Mouse (Mus musculus) liver, adult 2 months (tissue): ENCODE results near the gene Rnf169.

ENCODE experiments used
- CTCF ChIP-seq: fragments of 200-500 bp; IDR thresholded peaks from 2 replicates; pipeline ENCODE4 v1.5.1; 2011; ENCODE audit warnings: low read depth, low read length, control low read depth
- POLR2A ChIP-seq: fragments of 200-500 bp; IDR thresholded peaks from 2 replicates; pipeline ENCODE4 v1.6.1; 2011; ENCODE audit warnings: low read length, control low read depth; ENCODE audit not compliant: insufficient read depth; ENCODE audit errors: extremely low read depth

- TF ChIP-seq CTCF (no peak), POLR2A (no peak)
Measured at GRCm38 (mm10) chr7:99944520-99944919, 35.7 kb downstream of the Rnf169 start.
